Mouse (Mus musculus): ENCODE results near the gene Stab2.

Gene Stab2

DNA sequence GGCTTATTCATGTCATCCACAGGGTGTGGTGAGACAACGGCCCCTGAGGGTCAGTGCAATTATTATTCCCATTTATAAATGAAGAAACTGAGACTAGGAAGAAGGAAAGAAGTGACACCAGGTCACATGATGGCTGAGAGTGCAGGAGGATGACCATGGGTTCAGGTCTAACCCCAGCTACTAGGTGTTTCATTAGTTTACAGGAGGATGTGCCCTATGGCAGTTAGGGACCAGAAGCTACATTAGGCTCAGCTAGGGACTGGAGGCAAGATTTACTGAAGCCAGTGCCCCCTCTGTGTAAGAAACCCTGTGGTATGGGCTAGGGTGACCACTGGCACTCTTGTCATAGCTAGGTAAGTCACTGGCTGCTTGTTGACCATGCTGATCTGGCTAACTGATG lies 116.8 kb downstream of the Stab2 start:
- DNase-seq (ENCODE audit: low read depth, low spot score): no peak

DNA sequence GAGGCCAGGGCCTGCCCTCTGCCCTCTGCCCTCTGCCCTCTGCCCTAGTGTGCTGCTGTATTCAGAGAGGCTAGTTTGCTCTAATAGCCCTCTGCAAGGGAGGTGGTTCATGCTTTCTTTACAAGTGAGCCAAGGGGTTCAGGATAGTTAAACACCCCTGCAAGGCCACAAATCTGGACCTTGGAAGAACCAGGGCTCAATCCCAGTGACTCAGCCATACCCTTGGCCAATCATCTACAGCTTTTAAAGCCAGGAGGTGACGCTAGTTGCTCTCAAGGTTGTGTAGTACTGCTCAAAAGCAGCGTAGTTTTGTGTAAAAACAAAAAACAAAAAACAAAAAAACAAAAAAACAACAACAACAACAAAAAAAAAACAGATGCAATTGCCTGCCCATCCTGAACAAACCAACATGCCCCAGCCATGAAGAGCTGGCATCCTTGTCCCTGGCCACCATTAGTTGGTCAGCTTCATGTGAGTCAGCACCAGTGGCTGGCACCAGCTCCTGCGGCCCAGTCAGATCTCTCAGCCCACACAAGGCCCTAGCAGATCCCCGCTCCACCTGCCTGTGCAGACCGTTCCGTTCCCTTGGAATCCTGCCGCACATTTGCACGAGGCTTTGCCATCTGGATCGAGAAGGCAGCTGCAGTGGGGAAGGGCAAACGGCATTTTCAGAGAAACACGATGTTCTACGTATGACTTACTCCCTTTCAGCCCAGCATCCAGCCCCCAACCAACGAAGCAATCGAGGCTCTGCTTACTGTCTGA lies 117.5 kb downstream of the Stab2 start:
- DNase-seq (ENCODE audit: low read depth, low spot score): no peak

GRCm38 (mm10) chr10:86889440-86889839 lies 118.4 kb downstream of the Stab2 start:
- DNase-seq (ENCODE audit: low read depth, low spot score): no peak

DNA sequence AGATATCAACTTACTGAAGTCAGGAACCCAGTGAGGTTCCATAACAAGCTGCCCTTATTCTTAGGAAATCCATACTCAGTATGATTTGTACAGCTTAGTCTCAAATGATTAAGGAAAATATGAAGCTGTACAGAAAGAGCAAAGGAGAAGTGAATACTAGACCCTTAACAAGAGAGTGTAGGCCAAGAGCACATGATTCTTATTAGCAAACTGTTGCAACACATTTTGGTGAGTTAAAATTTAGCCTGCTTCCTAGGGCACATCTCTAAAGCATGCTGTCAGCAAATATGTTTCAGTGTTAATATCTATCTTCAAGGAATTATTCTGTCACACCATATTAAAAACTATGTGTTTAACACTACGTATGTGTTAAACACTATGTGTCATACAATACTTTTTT lies 121.4 kb downstream of the Stab2 start:
- no peak for DNase-seq (ENCODE audit: low read depth, low spot score)

- DNase-seq (ENCODE audit: low read depth, low spot score): no peak
Observed at GRCm38 (mm10) chr10:86881448-86881847, 126.4 kb downstream of the Stab2 start.

DNA sequence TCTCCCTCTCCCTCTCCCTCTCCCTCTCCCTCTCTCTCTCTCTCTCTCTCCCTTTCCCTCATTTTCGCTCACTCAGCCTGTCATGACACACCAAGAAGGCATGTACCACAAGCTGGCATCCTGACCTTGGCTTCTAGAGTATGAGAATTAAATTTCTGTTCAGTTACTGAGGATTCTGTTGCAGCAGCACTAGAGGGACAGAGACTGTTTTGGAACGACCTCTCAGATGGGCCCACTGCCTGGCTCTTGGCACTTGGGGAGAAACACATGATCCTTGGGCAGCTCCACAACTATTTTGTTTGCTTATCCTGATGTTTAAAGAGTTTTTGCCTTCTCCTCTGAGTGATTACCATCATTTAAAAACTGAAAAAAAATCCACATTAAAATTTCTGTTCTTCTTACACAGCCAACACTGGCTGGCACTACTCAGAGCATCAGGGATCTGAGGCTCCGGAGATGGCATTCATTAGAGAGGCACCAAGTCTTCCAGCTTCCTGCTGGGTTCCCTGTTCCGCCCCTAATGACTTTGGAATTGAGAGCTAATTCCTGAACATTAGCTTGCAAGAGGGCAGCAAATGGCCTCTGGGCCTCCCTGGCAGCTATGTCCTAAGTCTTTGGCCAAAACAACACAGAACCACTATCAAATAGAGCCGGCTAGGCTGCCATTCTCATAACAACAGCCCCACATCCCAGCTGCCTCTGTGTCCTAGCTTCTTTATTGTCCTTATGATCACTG lies 127.6 kb downstream of the Stab2 start:
- no peak for DNase-seq (ENCODE audit: low read depth, low spot score)

DNA sequence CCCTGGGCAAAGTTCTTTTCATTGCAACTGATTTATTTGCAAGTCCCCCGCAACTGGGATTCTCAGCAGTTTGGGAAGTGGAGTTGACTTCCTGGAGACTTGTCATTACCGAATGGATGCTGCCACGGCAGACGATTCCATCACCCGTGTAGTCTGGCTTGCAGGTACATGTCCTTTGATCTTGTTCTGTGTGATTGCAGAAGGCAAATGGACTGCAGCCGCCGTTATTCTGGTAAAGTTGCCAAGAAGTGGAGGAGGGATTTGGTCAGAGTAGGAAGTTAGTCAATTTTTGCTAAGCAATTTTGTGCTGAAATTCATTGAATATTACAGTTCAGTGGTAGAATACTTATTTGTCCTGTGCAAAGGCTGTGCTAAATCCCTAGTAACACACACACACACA lies 129.1 kb downstream of the Stab2 start:
- DNase-seq (ENCODE audit: low read depth, low spot score): no peak

- DNase-seq (ENCODE audit: low read depth, low spot score): no peak
Observed at GRCm38 (mm10) chr10:86872591-86872990, 135.2 kb downstream of the Stab2 start.

GRCm38 (mm10) chr10:86872121-86872520 lies 135.7 kb downstream of the Stab2 start:
- DNase-seq (ENCODE audit: low read depth, low spot score): peak; percentile 20

DNA sequence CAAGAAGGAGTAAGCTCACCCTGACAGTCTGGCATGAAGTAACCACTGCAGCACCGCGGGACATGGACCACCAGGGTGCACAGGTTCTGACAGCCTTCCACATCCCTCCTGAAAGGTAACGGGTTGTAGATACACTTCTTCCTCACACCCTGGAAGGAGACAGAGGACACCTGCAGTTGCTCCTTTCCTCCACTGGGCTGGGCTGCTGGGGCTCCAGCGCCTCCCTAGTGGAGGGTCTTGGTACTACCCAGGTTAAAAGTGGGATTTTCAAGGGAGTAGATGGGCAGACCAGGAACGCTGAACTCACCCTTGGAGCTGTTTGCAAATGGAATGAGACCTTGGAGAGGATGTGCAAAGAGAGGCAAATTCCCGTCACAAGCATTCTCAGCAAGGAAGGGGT lies 144.4 kb downstream of the Stab2 start:
- DNase-seq (ENCODE audit: low read depth, low spot score): no peak

GRCm38 (mm10) chr10:86862496-86862895 lies 145.3 kb downstream of the Stab2 start:
- DNase-seq (ENCODE audit: low read depth, low spot score): no peak

GRCm38 (mm10) chr10:86860396-86860795 lies 147.4 kb downstream of the Stab2 start:
- no peak for DNase-seq (ENCODE audit: low read depth, low spot score)

DNA sequence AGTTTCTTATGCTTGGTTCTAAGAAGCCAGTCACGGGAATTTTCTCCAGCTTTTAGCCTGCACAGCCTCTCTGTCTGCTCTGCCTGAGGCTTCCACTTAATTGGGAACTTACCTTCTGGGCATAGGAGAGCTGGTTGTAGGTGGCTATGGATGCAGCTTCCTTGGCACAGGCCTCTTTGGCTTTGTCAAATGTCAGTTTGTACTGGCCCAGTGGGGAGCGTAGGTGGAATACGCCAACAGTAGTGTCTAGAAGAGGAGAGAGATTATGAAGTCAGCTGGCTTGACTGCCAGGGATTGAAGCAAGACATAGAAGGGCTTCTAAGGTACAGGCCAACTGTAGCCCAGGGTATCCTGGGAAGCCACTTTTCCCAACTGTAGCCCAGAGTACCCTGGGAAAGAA lies 154.4 kb downstream of the Stab2 start:
- no peak for DNase-seq (ENCODE audit: low read depth, low spot score)

DNA sequence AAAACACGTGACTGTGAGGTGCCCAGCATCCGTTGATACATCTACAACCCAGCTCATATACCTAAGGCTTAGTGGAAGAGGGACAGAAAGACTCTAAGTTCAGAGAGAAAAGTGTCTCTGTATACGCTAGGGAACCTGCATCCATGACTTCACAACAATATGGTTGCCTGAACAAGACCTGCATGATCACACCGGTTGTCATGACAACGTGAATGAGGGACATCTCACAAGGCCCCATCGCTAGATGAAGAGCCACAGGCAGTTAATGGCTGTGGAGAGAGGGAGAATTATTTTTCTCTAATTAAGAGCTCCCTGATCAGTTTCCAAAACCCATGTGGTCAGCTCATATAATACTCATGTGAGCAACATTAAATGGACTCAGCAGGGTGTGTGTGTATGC lies 155.7 kb downstream of the Stab2 start:
- no peak for DNase-seq (ENCODE audit: low read depth, low spot score)

DNA sequence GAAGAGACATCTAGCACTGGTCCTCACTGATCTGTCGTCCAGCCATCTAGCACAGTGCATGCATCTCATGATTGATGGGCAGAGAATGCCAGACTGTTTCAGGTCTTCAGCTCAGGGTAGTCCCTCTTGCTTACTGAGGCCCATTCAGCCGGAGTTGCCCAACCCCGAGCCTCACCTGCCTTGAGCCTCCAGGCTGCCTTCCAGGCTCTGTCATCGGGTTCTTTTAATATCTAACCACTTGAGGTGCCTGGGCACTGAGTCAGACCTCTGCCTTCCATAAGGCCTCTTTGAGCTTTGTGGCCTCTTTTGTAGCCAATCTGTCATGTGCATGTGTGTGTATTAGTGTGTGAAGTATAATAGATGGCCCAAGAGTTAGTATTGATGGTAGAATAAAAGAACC lies 158.3 kb downstream of the Stab2 start:
- no peak for DNase-seq (ENCODE audit: low read depth, low spot score)

GRCm38 (mm10) chr10:86849087-86849486 lies 158.7 kb downstream of the Stab2 start:
- DNase-seq (ENCODE audit: low read depth, low spot score): no peak

GRCm38 (mm10) chr10:86846926-86847467 lies 160.8 kb downstream of the Stab2 start:
- DNase-seq (ENCODE audit: low read depth, low spot score): no peak

- DNase-seq (ENCODE audit: low read depth, low spot score): no peak
Observed at GRCm38 (mm10) chr10:86842659-86843058, 165.2 kb downstream of the Stab2 start.

DNA sequence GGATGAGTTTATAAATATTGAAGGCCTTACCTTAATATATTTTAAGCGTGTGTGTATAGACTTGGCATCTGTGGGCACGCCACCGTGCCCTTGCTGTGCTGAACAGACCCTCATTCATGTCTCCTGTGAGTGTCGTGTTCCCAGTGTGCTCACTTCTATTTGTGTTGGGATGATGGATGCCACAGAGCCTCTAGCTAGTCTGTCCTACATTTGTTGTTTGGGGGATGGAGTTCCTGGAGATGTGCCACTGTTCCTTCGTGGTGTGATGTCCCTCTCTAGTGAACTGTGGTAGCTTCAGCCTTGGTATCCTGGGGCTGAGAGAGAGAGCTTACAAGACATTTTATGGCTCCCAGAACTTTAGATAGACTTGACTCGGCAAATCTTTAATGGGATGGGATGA lies 169.0 kb downstream of the Stab2 start:
- DNase-seq (ENCODE audit: low read depth, low spot score): no peak

DNA sequence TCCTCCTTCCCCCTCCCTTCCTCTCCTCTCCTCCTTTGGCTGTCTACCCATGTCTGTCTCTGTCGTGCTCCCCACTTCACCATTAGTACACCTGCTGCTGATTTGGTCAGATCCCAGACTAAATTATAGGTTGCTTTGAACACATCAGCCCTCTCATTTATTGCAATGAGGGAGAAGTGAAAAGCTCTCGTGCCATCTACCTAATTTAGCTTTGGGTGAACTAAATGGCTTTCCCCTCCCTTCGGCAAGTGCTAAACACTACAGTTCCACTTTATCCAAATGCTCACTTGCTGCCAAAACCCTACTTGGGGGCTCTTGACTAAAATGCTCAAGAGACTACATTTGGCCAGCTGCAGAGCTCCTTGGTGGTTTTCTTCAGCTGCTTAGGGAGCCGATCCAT lies 171.0 kb downstream of the Stab2 start:
- no peak for DNase-seq (ENCODE audit: low read depth, low spot score)

- no peak for DNase-seq (ENCODE audit: low read depth, low spot score)
Observed at GRCm38 (mm10) chr10:86829515-86829914, 178.3 kb downstream of the Stab2 start.

DNA sequence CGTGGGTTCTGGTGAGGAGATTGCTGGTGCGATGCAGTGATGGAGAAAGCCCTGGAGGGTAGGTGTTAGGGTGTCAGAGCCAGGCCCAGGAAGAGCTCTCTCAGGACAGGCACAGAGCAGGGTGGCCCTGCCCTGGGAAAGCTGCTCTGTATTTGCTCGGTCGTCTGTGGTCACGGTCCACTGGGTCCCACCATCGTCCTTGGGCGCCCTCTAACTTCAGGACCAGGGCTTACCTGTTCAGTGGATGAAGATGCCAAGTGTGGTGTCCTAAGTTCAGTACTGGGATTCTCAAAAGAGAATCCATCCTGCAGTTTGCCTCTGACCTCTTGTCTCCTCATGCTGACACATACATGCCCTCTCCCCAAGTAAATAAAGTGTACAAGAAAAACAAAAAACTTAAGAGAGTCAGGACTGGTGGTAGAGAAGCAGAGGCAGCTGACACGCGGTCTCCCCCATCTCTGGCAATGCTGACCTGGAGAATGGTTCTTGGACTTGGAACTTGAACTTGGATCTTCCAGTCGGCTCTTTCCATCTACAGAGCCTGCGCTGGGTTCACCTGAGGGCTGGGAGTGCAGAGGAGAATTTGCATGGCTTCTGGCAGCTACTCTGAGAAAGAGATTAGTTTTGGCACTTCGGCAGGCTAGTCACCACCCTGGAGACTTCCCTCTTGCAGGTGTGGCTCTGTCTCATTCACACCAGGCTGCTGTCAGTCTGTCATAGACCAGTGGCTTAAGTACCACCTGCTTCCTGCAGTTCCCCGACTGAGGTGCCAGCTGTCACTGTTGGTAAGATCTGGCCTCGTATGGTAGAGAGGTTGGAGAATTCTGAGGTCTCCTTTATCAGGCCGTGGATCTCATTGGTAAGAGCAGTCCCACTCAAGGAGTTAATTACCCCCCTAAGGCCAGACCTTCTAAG lies 179.3 kb downstream of the Stab2 start:
- DNase-seq (ENCODE audit: low read depth, low spot score): no peak
